Mouse (Mus musculus) intestine, embryonic 14.5 days (tissue): ENCODE results near the gene Wdr91. TPM values are rescaled to one million over a fixed set of nuclear protein-coding genes. Genes with fewer than 3 reads are reported as not detected.

ENCODE experiments used
- ATAC-seq: fragments of 200-750 bp; cut with Nextera tagmentation; replicated peaks from 2 replicates; pipeline ENCODE4 v1.8.0; 2017; ENCODE audit warnings: low read depth, moderate number of reproducible peaks, moderate TSS enrichment, moderate library complexity; ENCODE audit not compliant: low FRiP score, low TSS enrichment
- DNase-seq: peaks from one replicate; pipeline ENCODE4 v3.0.0-alpha.2; 2018; ENCODE audit warnings: low spot score
- H3K27ac ChIP-seq: fragments of 300-500 bp; sonication (generic); 2 replicates; pipeline ENCODE4 v1.5.1; 2014; ENCODE audit warnings: low read depth, mild to moderate bottlenecking, control low read depth
- H3K27me3 ChIP-seq: fragments of 300-500 bp; sonication (generic); replicated peaks from 2 replicates; pipeline ENCODE4 v1.6.1; 2014; ENCODE audit warnings: low read length, control low read depth; ENCODE audit not compliant: control insufficient read depth, insufficient read depth
- H3K36me3 ChIP-seq: fragments of 300-500 bp; sonication (generic); 2 replicates; pipeline ENCODE4 v1.6.1; 2014; ENCODE audit warnings: low read length, control low read depth; ENCODE audit not compliant: control insufficient read depth, insufficient read depth
- H3K4me1 ChIP-seq: fragments of 300-500 bp; sonication (generic); replicated peaks from 2 replicates; pipeline ENCODE4 v1.6.1; 2014; ENCODE audit warnings: low read length, control low read depth, mixed read lengths; ENCODE audit not compliant: control insufficient read depth, insufficient read depth
- H3K4me2 ChIP-seq: fragments of 300-500 bp; sonication (generic); 2 replicates; pipeline ENCODE4 v1.6.1; 2014; ENCODE audit warnings: low read length
- H3K4me3 ChIP-seq: fragments of 300-500 bp; sonication (generic); 2 replicates; pipeline ENCODE4 v1.5.1; 2014; ENCODE audit warnings: low read depth, low read length, control low read depth, mixed read lengths
- H3K9ac ChIP-seq: fragments of 300-500 bp; sonication (generic); 2 replicates; pipeline ENCODE4 v1.6.1; 2014; ENCODE audit warnings: mild to moderate bottlenecking, low read length
- H3K9me3 ChIP-seq: fragments of 300-500 bp; sonication (generic); 2 replicates; pipeline ENCODE4 v1.6.1; 2016; ENCODE audit warnings: low read length, control low read depth; ENCODE audit not compliant: control insufficient read depth
- WGBS: fragments of 180-500 bp; shearing (Covaris S2); extraction: QIAGEN DNeasy Blood & Tissue Kit; methylation state at CpG from one replicate; pipeline ENCODE4 v1.1.7; 2014; 5-methylcytosine and 5-hydroxymethylcytosine counted together
- polyA plus RNA-seq: library from polyadenylated mRNA; unstranded; fragments of >200 nt; fragmentation: Nextera tagmentation; extraction: Ambion mirVana; gene quantifications from 2 replicates; pipeline ENCODE4 v1.2.1, GENCODE M21; 2014

Wdr91 gene
- polyA plus RNA-seq, 1 experiment from 2014 or later, result 8.2 TPM

DNA sequence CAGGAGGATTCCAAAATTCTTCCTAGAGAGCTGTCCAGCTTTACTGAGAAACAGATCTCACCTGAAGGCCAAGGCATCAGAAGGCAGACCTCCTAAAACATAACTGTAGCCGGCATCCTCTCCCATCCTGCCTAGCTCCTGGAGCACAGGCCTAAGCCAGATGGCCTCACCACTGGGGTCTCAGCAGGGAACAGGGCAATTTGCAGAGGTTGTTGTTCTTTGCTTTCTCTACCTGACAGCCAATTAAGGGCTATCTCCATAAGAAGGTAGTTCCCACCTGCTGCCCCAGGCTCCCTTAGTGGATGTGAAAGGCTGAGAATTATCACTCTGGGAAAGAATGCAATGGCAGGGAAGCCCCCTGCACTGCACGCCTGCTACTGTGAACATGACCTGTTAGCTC, 9.7 kb downstream of the Wdr91 start:
- Histone ChIP-seq H3K4me2 (no peak overlapping the region), H3K36me3 (peaks cover 58% of the 10 kb centered on the region), H3K27ac (no peak overlapping the region), H3K4me1 (0 out of 2 replicates have a peak, but pooled peaks cover 4% of the 10 kb centered on the region), H3K27me3 (no peaks in the 10 kb centered on the region), H3K9me3 (no peaks in the 10 kb centered on the region), H3K4me3 (no peak overlapping the region), H3K9ac (no peak overlapping the region)
- ATAC-seq, result no peak
- WGBS, result 76% methylated on average over 2 of the region's 2 CpGs
- DNase-seq, result no peak

DNA sequence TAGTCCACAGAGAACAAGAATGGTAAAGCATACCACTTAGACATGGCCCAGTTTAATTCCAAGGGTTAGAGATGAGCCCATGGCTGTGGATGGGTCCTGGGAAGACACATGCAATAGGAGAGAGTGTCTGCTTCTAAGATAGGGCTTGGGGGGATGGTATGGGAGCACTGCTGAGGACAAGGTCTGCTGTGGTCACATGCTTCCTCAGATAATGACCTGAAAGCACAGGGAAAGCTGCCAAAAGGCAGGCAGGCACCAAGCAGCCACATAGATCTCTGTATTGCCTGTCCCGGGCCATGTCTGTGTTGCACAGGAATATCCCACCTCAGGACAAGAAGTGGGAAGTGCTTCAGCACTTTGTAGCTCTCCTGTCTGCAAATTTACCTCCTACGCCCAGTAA, 11.5 kb downstream of the Wdr91 start:
- H3K4me3 ChIP-seq, result no peak overlapping the region
- ATAC-seq (no peak), DNase-seq (no peak)

DNA sequence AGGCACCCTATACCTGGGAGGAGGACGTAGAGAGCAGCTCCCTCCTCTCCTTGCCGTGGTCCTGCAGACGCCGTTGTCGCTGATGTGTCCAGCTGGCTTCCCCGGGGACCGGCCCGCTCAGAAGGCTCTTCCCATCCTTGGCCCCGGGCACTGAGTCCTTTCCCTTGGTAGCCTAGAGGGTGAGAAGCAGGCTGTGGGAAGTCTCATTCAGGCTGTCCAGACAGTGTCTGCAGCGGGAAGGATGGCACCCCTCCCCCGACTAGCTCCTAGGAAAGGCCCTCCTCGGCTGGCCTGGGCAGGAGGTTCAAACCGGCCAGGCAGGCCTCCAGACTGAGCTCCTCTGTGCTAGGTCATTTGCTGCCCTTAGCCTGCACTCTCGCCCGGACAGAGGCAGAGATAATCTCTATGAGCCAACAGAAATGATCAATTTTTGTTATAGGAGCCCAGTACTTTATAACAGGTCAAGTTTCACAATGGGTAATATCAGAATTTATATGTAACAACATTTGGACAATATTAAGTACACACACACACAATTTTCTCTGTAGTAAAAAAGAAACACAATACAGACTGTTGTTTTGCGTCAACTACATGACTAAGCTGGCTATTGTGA, 14.4 kb downstream of the Wdr91 start:
- H3K4me1 ChIP-seq, result no peaks in the 10 kb centered on the region
- ATAC-seq, result no peak
- H3K4me2 ChIP-seq, result no peak overlapping the region
- H3K36me3 ChIP-seq, result peaks cover 65% of the 10 kb centered on the region
- no peak overlapping the region for H3K27ac ChIP-seq
- no peaks in the 10 kb centered on the region for H3K27me3 ChIP-seq
- no peaks in the 10 kb centered on the region for H3K9me3 ChIP-seq
- no peak overlapping the region for H3K9ac ChIP-seq
- 56% methylated on average over 16 of the region's 16 CpGs for WGBS
- no peak overlapping the region for H3K4me3 ChIP-seq
- DNase-seq, result no peak

More for the DNA sequence above, 11.5 kb downstream of the Wdr91 start:
- Histone ChIP-seq H3K9me3 (no peaks in the 10 kb centered on the region), H3K27me3 (no peaks in the 10 kb centered on the region), H3K4me2 (no peak overlapping the region), H3K9ac (no peak overlapping the region), H3K27ac (no peak overlapping the region), H3K36me3 (peaks cover 58% of the 10 kb centered on the region), H3K4me1 (0 out of 2 replicates have a peak, but pooled peaks cover 4% of the 10 kb centered on the region)
- WGBS, result 76% methylated on average over 2 of the region's 2 CpGs

DNA sequence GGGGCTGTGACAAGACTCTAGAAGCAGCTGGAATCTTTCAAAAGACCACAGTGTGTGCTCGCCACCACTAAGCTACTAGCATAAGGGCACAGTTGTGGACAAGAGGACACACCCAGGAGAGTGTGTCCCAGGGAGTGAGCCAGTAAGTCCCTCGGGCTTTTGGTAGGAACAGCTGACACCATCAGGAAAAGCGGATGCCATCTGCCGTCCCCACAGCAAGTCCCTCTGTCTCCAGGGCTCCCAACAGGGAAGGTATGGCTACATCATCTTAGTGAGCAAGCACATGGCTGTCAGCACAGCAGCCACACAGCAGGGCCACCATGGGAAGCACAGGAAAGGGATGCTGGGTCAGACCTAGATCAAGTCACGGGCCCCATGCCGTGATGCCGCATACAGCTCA, 15.1 kb downstream of the Wdr91 start:
- 91% methylated on average over 7 of the region's 7 CpGs for WGBS
- ATAC-seq (no peak), DNase-seq (no peak)
- no peaks in the 10 kb centered on the region for H3K27me3 ChIP-seq
- peaks cover 67% of the 10 kb centered on the region for H3K36me3 ChIP-seq
- H3K4me2 ChIP-seq, result no peak overlapping the region
- no peaks in the 10 kb centered on the region for H3K9me3 ChIP-seq
- H3K9ac ChIP-seq, result no peak overlapping the region
- no peak overlapping the region for H3K27ac ChIP-seq
- H3K4me3 ChIP-seq, result no peak overlapping the region
- H3K4me1 ChIP-seq, result no peaks in the 10 kb centered on the region

DNA sequence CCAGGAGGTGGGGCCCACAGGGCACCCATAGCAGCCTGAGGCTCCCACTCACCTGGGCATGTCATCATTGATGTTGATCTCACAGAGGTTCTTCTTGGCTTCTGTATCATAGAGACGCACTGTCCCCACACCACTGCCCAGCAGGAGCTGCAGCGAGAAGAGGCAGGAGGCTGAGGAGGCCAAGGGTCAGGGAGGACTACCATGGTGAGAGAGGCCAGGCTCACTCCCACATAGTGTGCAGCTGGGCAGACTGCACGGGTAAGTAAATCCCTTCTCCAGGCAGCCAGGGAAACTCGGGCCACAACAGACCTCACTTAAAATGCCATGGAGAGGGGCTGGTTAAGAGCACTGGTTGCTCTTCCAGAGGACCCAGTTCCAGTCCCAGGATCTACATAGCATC, 21.5 kb downstream of the Wdr91 start:
- ATAC-seq, result no peak
- Histone ChIP-seq H3K27ac (no peak overlapping the region), H3K36me3 (peaks cover 53% of the 10 kb centered on the region), H3K9ac (no peak overlapping the region), H3K4me3 (no peak overlapping the region), H3K4me1 (no peaks in the 10 kb centered on the region), H3K4me2 (no peak overlapping the region), H3K27me3 (no peaks in the 10 kb centered on the region), H3K9me3 (no peaks in the 10 kb centered on the region)
- no peak for DNase-seq
- 69% methylated on average over 4 of the region's 4 CpGs for WGBS

DNA sequence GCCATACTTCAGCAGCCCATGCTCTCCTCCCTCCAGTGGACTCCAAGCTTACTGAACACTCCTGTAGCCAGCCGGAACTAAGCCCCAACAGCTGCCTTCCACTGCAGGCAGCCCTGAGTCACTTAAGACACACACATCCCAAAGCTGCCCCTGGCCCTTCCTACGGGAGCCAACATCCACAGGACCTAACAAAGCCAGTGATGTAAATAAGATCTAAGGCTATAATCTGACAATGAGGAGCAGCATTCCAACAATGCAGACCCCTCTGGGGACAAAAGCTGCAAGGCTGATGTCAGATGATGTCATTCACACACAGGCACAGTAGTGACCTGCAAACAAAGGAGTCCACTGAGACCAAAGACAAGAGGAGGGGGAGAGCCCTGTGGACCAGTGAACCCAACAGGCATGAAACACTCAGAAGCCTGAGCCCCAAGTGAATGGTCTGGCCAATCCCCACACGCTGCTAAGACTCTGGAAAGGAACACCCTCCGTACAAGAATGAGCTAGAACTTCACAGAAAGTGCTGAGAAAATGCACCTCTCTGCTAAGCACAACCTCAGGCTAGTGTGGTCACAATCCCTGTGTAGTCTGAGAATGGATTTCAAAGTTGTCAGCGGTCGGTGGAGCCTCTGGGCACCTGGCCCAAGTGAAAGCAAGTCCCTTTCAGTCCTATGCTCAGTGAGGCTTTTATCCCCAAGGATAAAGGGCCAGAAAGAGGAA, 23.4 kb downstream of the Wdr91 start:
- peaks cover 43% of the 10 kb centered on the region for H3K36me3 ChIP-seq
- H3K9me3 ChIP-seq, result no peaks in the 10 kb centered on the region
- H3K9ac ChIP-seq, result no peak overlapping the region
- DNase-seq (no peak), ATAC-seq (no peak)
- H3K27ac ChIP-seq, result no peak overlapping the region
- no peaks in the 10 kb centered on the region for H3K27me3 ChIP-seq
- H3K4me3 ChIP-seq, result no peak overlapping the region
- WGBS, result 80% methylated on average over 6 of the region's 6 CpGs
- no peaks in the 10 kb centered on the region for H3K4me1 ChIP-seq
- no peak overlapping the region for H3K4me2 ChIP-seq

DNA sequence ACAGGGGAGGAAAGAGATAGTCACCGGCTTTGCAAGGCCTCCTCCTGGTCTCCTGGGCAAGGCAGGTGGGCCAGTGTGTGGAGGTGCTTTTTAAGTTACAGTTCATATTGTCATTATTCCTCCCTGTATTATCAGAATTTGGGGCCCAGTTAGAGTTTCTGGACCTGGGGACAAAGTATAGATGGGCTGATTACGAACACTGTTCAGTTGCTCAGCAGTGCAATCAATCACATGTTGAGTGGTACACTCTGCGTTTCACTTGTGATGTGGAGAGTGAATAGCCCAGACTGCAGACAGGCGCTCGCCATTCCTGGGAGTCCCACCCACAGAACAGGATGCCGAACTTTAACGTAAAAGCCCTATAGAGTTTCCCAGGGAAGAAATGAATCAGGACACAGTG, 26.0 kb downstream of the Wdr91 start:
- H3K36me3 ChIP-seq, result peaks cover 44% of the 10 kb centered on the region
- no peak overlapping the region for H3K4me2 ChIP-seq
- ATAC-seq (no peak), DNase-seq (no peak)
- H3K4me3 ChIP-seq, result no peak overlapping the region
- no peaks in the 10 kb centered on the region for H3K9me3 ChIP-seq
- no peak overlapping the region for H3K9ac ChIP-seq
- no peak overlapping the region for H3K27ac ChIP-seq
- no peaks in the 10 kb centered on the region for H3K27me3 ChIP-seq
- no peaks in the 10 kb centered on the region for H3K4me1 ChIP-seq
- WGBS, result 74% methylated on average over 7 of the region's 7 CpGs

DNA sequence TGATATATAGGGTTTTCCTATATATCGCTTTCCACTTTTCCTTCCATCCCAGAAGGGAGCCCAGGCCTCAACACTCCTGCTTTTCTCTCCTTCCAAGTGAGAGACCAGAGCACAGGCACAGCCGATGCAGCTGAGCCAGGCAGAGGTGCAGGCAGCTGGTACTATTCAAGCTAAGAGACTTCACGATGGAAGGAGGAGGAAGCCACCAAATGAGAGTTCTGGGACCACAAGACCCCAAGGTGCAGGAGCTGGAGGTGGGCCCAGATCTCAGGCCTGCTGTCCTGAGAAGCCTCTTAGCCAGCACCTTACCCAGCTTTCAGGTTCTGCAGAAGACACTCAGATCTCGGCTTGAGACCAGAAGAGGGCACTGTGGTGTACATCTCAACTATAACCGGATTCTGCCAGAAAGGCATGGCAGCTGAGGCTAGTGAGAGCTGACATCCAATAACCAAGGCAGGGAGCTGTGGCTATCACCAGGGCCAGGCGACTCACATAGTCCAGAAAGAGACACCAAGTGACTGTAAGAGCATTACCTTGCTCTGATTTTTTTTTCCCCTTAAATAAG, 30.7 kb downstream of the Wdr91 start:
- Histone ChIP-seq H3K9ac (no peak overlapping the region), H3K27me3 (no peaks in the 10 kb centered on the region), H3K4me2 (no peak overlapping the region), H3K36me3 (peaks cover 23% of the 10 kb centered on the region; the same call in 1 of the 2 replicates), H3K9me3 (no peaks in the 10 kb centered on the region), H3K4me1 (peaks cover 20% of the 10 kb centered on the region; the same call in 1 of the 2 replicates), H3K27ac (no peak overlapping the region), H3K4me3 (no peak overlapping the region)
- 49% methylated on average over 6 of the region's 6 CpGs for WGBS
- DNase-seq, result no peak
- ATAC-seq, result no peak
